Mouse (Mus musculus): Measurements from ENCODE around the gene Ahnak2. TPM values are rescaled to one million over a fixed set of nuclear protein-coding genes. Genes with fewer than 3 reads are reported as not detected.

Ahnak2 gene
- polyA plus RNA-seq, 1 experiment from 2014 or later = 0.50 TPM

DNA sequence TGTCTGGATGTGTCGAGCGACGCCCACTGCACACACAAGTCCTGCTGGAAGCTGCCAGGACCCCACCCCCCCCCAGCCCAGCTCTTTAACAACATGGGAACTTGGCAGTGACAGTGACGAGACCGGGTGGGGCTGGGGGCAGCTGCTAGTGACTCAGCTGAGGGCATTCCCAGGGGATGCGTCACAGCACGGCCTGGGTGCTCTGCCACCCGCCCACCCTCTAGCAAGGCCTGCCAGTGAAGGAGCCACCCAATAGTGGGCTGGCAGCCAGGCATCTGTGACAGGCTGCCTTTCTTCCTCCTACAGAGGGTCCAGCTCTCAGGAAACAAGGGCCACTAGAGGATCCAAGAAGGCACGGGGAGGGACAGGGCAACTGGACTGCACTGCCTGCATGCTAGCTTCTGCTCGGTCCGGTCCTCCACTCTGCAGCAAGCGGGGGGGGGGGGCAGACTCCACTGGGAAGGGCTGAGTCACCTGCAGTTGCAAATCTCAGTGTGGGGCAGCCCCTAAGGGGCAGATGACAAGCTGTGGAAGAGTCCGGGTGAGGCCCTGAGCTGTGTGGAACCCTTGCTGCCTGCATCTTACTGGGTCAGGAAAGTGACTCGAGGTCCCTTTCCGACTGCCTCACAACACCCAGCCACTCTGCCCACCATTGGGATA is 4.7 kb downstream of the Ahnak2 start:
- Histone ChIP-seq H3K4me1 (replicated peaks; ENCODE audit: insufficient read depth, low read length) (peaks cover 8% of the 10 kb centered on the region; the same call in 1 of the 2 replicates), H3K9me3 (replicated peaks; ENCODE audit: low read length) (no peaks in the 10 kb centered on the region), H3K36me3 (ENCODE audit: insufficient read depth, low read length) (no peaks in the 10 kb centered on the region), H3K27ac (no peak overlapping the region), H3K9ac (ENCODE audit: low read depth, low read length) (no peak overlapping the region), H3K4me3 (replicated peaks; ENCODE audit: low read depth, low read length) (no peak overlapping the region), H3K4me2 (ENCODE audit: low read length) (no peak overlapping the region), H3K27me3 (ENCODE audit: insufficient read depth, low read length) (no peaks in the 10 kb centered on the region)
- DNase-seq (ENCODE audit: low spot score) (no peak), ATAC-seq (replicated peaks; ENCODE audit: low FRiP score, low read depth) (no peak)
- 49% methylated on average over 15 of the region's 15 CpGs for WGBS
- no peak for TF ChIP-seq CTCF (IDR thresholded peaks at IDR 0.05; ENCODE audit: low read depth)

DNA sequence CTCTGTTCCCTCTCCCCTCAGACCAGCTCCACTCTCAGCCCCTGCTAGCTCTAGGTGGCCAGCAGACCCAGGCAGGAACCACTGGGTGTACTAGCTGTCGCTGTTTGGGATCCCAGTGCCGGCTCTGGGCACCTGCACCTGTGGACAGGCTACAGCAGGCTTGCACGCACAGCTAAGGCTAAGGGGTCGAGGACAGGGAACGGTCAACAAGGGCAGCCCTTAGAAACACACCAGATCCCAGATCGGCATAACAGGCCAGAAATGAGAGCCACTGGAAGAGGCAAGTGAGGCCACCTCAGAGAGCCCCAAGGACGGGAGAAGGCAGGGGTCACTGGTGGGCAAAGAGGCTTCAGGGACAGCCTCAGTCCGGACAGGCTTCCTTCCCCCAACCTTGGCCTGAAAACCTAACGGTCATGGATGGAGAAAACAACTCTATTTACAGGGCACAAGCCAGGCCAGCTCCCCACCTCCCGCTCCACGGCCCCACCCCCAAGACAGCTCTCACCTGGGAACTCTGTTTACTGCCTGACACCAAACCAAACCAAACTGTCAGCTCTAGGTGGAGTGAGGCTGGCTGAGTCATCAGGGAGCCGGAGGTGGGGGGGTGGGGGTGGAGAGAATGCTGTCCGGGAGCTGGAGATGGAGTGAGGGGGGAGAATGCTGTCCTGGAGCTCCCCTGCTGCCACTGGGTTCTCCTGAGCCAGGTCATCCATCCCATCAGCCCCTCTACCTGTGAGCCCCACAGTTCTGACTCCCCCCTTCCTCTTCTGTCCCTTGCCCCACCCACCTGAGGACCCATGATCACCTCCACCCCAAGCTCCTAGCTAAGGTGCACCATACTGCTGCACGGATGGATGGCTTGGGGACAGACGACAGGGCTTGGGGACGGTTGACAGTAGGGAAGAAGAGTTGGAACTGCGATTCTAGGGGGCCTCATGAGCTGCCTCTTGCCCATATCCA is 5.6 kb downstream of the Ahnak2 start:
- no peaks in the 10 kb centered on the region for H3K36me3 ChIP-seq (ENCODE audit: insufficient read depth, low read length)
- DNase-seq (ENCODE audit: low spot score) = no peak
- no peak overlapping the region for H3K27ac ChIP-seq
- peaks cover 3% of the 10 kb centered on the region; the same call in 1 of the 2 replicates for H3K4me1 ChIP-seq (replicated peaks; ENCODE audit: insufficient read depth, low read length)
- H3K27me3 ChIP-seq (ENCODE audit: insufficient read depth, low read length) = no peaks in the 10 kb centered on the region
- TF ChIP-seq CTCF (IDR thresholded peaks at IDR 0.05; ENCODE audit: low read depth) = no peak
- H3K4me3 ChIP-seq (replicated peaks; ENCODE audit: low read depth, low read length) = no peak overlapping the region
- H3K9ac ChIP-seq (ENCODE audit: low read depth, low read length) = no peak overlapping the region
- no peaks in the 10 kb centered on the region for H3K9me3 ChIP-seq (replicated peaks; ENCODE audit: low read length)
- WGBS = 43% methylated on average over 17 of the region's 17 CpGs
- H3K4me2 ChIP-seq (ENCODE audit: low read length) = no peak overlapping the region
- no peak for ATAC-seq (replicated peaks; ENCODE audit: low FRiP score, low read depth)

DNA sequence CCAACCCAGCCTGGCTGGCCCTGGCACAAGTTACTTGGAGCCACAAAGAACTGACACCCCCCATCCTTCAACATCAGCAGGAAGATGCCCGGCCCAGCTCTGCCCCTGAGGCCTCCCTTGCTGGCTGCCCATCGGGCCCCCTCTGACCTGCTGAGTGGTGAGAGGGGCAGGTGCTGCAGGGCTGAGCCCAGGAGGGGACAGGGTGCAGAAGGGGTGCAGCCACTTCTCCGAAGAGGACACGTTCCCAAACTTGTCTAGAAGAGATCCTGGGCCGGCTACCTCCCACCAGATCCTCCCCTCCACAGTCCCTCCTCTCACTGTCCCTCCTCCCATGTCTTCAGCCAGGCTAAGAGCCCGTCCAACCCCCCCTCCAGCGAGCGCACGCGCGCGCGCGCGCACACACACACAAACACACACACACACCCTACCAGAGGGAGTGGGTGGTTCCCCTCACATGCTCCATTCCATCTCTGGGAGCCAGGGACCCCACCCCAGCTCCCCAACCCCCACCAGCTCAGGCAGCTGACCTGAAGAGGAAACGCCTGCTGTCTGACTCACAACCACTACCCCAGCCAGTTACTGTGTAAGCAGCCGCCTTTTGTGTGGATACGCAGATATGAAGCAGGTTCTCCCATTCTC is 6.9 kb downstream of the Ahnak2 start:
- 54% methylated on average over 18 of the region's 18 CpGs for WGBS
- Histone ChIP-seq H3K9me3 (replicated peaks; ENCODE audit: low read length) (no peaks in the 10 kb centered on the region), H3K27ac (no peak overlapping the region), H3K27me3 (ENCODE audit: insufficient read depth, low read length) (no peaks in the 10 kb centered on the region), H3K9ac (ENCODE audit: low read depth, low read length) (no peak overlapping the region), H3K4me1 (replicated peaks; ENCODE audit: insufficient read depth, low read length) (no peaks in the 10 kb centered on the region), H3K4me3 (replicated peaks; ENCODE audit: low read depth, low read length) (no peak overlapping the region), H3K36me3 (ENCODE audit: insufficient read depth, low read length) (no peaks in the 10 kb centered on the region), H3K4me2 (ENCODE audit: low read length) (no peak overlapping the region)
- ATAC-seq (replicated peaks; ENCODE audit: low FRiP score, low read depth) = no peak
- DNase-seq (ENCODE audit: low spot score) = no peak
- TF ChIP-seq CTCF (IDR thresholded peaks at IDR 0.05; ENCODE audit: low read depth) = no peak

DNA sequence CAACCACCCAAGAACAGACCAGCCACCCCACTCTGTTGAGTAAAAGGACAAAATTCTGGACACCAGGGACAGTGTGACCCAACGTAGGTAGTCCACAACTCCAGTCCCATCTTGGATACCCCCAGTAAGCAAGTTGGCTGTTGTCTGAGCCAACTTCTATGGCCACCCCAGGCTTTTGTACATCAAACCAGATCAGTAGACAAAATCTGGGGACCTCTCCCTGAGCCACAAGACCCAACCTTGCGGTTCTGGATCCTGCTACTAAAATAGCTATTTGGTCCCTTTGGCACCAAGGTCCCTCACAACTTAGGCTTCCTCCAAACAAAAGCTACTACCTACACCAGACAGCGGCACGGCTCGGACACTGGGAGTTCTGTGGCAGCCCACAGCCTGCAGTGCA is 7.5 kb downstream of the Ahnak2 start:
- H3K4me3 ChIP-seq (replicated peaks; ENCODE audit: low read depth, low read length) = no peak overlapping the region
- DNase-seq (ENCODE audit: low spot score) (no peak), ATAC-seq (replicated peaks; ENCODE audit: low FRiP score, low read depth) (no peak)
- H3K4me1 ChIP-seq (replicated peaks; ENCODE audit: insufficient read depth, low read length) = no peaks in the 10 kb centered on the region
- no peak for TF ChIP-seq CTCF (IDR thresholded peaks at IDR 0.05; ENCODE audit: low read depth)
- no peak overlapping the region for H3K27ac ChIP-seq
- H3K9me3 ChIP-seq (replicated peaks; ENCODE audit: low read length) = no peaks in the 10 kb centered on the region
- H3K4me2 ChIP-seq (ENCODE audit: low read length) = no peak overlapping the region
- no peak overlapping the region for H3K9ac ChIP-seq (ENCODE audit: low read depth, low read length)
- WGBS = 95% methylated on average over 5 of the region's 5 CpGs
- H3K36me3 ChIP-seq (ENCODE audit: insufficient read depth, low read length) = no peaks in the 10 kb centered on the region
- H3K27me3 ChIP-seq (ENCODE audit: insufficient read depth, low read length) = no peaks in the 10 kb centered on the region

DNA sequence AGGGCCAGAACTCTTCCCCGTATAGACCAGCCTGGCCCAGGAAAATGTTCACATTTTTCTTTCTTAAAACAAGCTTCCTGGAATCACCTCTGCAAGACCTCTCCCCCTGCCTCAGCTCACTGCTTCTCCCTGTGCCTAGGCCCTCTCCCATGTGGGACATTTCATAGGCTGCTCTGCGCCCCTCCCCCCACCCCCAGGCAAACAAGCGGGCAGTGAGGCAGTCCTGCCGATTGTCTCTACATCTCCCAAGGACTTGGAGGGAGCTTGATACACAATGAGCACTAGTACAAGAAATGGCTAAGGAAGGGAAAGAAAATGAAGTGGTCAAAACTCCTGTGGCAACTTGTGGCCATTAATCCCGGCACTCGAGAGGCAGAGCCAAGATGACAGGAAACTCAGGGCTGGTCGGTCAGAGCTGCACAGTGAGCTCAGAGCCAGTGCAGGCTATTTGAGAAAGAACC is 8.1 kb downstream of the Ahnak2 start:
- DNase-seq (ENCODE audit: low spot score) = no peak
- Histone ChIP-seq H3K4me1 (replicated peaks; ENCODE audit: insufficient read depth, low read length) (no peaks in the 10 kb centered on the region), H3K9me3 (replicated peaks; ENCODE audit: low read length) (no peaks in the 10 kb centered on the region), H3K9ac (ENCODE audit: low read depth, low read length) (no peak overlapping the region), H3K4me3 (replicated peaks; ENCODE audit: low read depth, low read length) (no peak overlapping the region), H3K4me2 (ENCODE audit: low read length) (no peak overlapping the region), H3K36me3 (ENCODE audit: insufficient read depth, low read length) (no peaks in the 10 kb centered on the region), H3K27me3 (ENCODE audit: insufficient read depth, low read length) (no peaks in the 10 kb centered on the region), H3K27ac (no peak overlapping the region)
- WGBS = 35% methylated on average over 7 of the region's 7 CpGs
- no peak for TF ChIP-seq CTCF (IDR thresholded peaks at IDR 0.05; ENCODE audit: low read depth)
- no peak for ATAC-seq (replicated peaks; ENCODE audit: low FRiP score, low read depth)
